Mouse (Mus musculus) C2C12 (cell line): ENCODE measurements around the gene Hoxd8.

Source experiments
- CEBPB ChIP-seq: IDR thresholded peaks from one replicate; pipeline ENCODE4 v1.6.1; 2011; ENCODE audit warnings: low read depth, mild to moderate bottlenecking, control low read depth, moderate library complexity
- CTCF ChIP-seq: IDR thresholded peaks from one replicate; pipeline ENCODE4 v1.5.1; 2011; ENCODE audit not compliant: control insufficient read depth, insufficient read depth, insufficient read length
- FOSL1 ChIP-seq: IDR thresholded peaks from one replicate; pipeline ENCODE4 v1.8.0; 2011; ENCODE audit warnings: mild to moderate bottlenecking, low read length; ENCODE audit not compliant: poor library complexity, insufficient read depth, severe bottlenecking
- MAX ChIP-seq: IDR thresholded peaks from one replicate; pipeline ENCODE4 v1.6.1; 2011; ENCODE audit warnings: mild to moderate bottlenecking, control low read depth
- MYOD1 ChIP-seq: IDR thresholded peaks from one replicate; pipeline ENCODE4 v1.6.1; 2011; ENCODE audit warnings: low read depth; ENCODE audit not compliant: control insufficient read depth, insufficient read length
- MYOG ChIP-seq: IDR thresholded peaks from one replicate; pipeline ENCODE4 v1.6.1; 2011; ENCODE audit not compliant: control insufficient read depth, insufficient read length; ENCODE audit errors: extremely low read depth
- USF1 ChIP-seq: IDR thresholded peaks from one replicate; pipeline ENCODE4 v1.6.1; 2011; ENCODE audit warnings: low read depth, mild to moderate bottlenecking, control low read depth, moderate library complexity

DNA sequence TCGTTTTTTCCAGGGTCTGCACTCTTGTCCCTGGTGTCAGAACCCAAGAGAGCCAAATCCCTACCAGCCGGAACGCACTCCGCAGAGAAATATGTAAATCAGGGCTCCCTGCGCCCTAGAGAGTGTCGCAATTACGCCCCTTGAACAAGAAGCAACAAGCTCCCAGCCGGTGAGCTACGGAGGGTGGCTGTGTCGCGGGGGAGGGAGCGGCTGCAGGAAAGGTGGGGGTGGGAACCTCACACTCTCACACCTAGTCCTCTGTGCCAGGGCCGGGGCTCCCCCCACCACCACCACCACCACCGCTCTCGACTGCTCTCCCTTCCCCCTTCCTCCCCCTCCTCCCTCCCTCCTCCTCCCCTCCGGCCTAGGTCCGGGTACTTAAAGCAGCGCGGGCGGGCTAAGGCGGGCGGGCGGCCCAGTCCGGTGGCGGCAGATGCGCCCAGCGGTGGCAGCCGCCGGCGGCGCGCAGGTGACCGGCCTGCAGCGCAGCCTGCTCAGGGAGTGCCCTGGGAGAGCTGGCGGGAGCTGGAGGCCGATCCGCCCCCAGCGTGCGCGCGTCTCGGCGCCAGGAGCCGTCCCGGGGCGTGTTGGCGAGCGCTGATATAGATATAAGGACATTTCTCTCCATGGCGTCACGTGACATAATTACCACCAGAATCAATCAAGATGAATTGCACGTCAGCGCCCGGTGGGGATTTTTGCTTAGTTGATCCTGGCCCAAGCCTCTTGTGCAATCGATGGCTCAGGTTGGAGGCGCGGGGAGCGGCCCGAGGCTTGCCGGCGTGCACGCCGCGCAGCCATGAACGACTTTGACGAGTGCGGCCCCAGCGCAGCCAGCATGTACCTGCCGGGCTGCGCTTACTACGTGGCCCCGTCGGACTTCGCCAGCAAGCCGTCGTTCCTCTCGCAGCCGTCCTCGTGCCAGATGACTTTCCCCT lies 22.6 kb upstream of the Hoxd8 start:
- TF ChIP-seq CTCF: no peak
- TF ChIP-seq USF1: no peak
- no peak for TF ChIP-seq MYOD1
- no peak for TF ChIP-seq CEBPB
- no peak for TF ChIP-seq FOSL1
- no peak for TF ChIP-seq MYOG
- TF ChIP-seq MAX: no peak
